Mouse (Mus musculus): ENCODE results near the gene Cped1.

DNA sequence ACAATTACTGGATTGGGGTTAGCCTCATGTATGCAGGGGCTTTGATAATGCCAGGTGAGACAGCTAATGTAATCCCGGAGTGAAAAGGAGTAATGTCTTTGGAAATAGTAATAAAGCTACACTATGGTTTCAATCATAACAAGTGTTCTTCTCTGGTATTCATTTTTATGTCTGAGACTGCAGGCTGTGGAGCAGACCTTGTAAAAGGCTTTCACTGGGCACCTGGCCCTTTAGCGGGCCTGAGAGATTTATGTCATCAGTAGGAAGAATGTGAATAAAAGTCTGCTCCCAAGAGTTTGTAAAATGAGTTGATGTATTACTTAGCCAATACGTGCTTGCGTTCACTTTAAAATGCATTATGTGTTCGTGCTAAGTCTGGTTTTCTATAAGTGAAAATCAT, 108.1 kb downstream of the Cped1 start:
- TF ChIP-seq POLR2A (IDR thresholded peaks at IDR 0.05; ENCODE audit: control insufficient read depth in 1 of 2, insufficient read depth in 1 of 2, low read depth in 1 of 2, low read length in 2 of 2, poor library complexity in 1 of 2) (no peak), MAFK (IDR thresholded peaks at IDR 0.05; ENCODE audit: borderline replicate concordance, low read depth, low read length) (no peak)
